In the genomic region with DNA sequence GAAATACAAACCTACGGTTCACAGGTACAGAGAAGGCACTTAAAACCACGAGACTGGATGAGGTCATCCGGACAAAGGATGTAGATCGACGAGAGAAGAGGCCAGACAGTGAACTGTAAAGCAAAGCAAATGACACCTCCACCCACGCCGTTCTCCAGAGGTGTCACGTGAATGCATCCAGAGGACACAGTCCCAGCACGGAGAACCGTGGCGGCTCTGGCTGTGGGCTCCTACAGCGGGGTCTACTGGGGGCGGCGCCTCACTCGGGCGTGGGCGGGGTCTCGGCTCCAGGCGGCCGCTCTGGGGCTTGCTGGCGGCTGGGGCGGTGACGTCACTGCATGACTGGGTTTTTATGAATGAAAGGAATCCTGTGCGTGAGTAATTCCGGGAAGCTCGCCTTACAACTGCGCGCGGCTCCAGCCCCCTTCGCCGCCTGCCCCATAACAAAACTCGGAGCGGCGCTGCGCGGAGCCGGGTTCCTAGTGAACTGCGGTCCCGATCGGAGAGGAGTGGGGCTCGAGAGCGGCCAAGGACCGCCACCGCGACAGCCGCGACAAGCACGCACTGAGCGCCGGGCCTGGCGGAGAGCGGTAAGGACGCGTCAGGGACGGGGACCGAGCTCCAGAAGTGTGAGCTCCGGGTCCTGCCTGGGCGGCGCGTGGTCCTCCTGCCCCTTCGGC, we compare ENCODE assay signal across 8 mouse cellular contexts. TPM values are rescaled to one million over a fixed set of nuclear protein-coding genes. Genes with fewer than 3 reads are reported as not detected.
DNase-seq lines count a peak whose midpoint lies in the region; ATAC-seq and TF ChIP-seq lines count a peak whose summit lies in the region.

No protein-coding gene starts in this region.

- WGBS in embryonic facial prominence, embryonic 12.5 days: under 1% methylated on average over 56 of the region's 61 CpGs
- under 1% methylated on average over 60 of the region's 61 CpGs for WGBS in heart, adult 2 months
- under 1% methylated on average over 61 of the region's 61 CpGs for WGBS in limb, embryonic 13.5 days
- under 1% methylated on average over 61 of the region's 61 CpGs for whole genome bisulfite sequencing in midbrain, embryonic 15.5 days
- WGBS in spleen, adult 2 months: under 1% methylated on average over 61 of the region's 61 CpGs

- peaks cover 8% of the 10 kb centered on the region for H3K27me3 ChIP-seq in embryonic facial prominence, embryonic 12.5 days
- no peaks in the 10 kb centered on the region for H3K27me3 ChIP-seq in heart, adult 2 months (ENCODE audit: control insufficient read depth, insufficient read depth, low read length)
- H3K27me3 ChIP-seq in limb, embryonic 13.5 days: no peaks in the 10 kb centered on the region
- peaks cover 15% of the 10 kb centered on the region; the same call in 1 of the 2 replicates for H3K27me3 ChIP-seq in midbrain, embryonic 15.5 days (replicated peaks)
- H3K27me3 ChIP-seq in spleen, adult 2 months (ENCODE audit: control insufficient read depth, insufficient read depth, low read length): no peaks in the 10 kb centered on the region

- peaks cover 14% of the 10 kb centered on the region for H3K4me1 ChIP-seq in embryonic facial prominence, embryonic 12.5 days
- H3K4me1 ChIP-seq in heart, adult 2 months (ENCODE audit: control insufficient read depth, insufficient read depth, low read length): peaks cover 13% of the 10 kb centered on the region
- H3K4me1 ChIP-seq in limb, embryonic 13.5 days: peaks cover 29% of the 10 kb centered on the region
- peaks cover 8% of the 10 kb centered on the region for H3K4me1 ChIP-seq in midbrain, embryonic 15.5 days
- peaks cover 15% of the 10 kb centered on the region for H3K4me1 ChIP-seq in spleen, adult 2 months (ENCODE audit: control insufficient read depth, insufficient read depth, insufficient read length)

- intact Hi-C loops in heart, adult 2 months (cut with DNase I): loop anchor here (2.0 to 5.0 kb wide), 2 partner anchors 19 to 105 kb away; a partner anchor contains a TSS

- ATAC-seq in embryonic facial prominence, embryonic 12.5 days (ENCODE audit: insufficient number of reproducible peaks, insufficient read depth, low FRiP score, low TSS enrichment): peak; percentile 92
- peak; percentile 92 for ATAC-seq in limb, embryonic 13.5 days (ENCODE audit: low FRiP score, low read depth)
- ATAC-seq in midbrain, embryonic 15.5 days (replicated peaks): peak; percentile 91

- no peaks in the 10 kb centered on the region for H3K36me3 ChIP-seq in embryonic facial prominence, embryonic 12.5 days
- no peaks in the 10 kb centered on the region for H3K36me3 ChIP-seq in heart, adult 2 months (ENCODE audit: control insufficient read depth, insufficient read depth, low read length)
- no peaks in the 10 kb centered on the region for H3K36me3 ChIP-seq in limb, embryonic 13.5 days
- no peaks in the 10 kb centered on the region for H3K36me3 ChIP-seq in midbrain, embryonic 15.5 days (replicated peaks)
- no peaks in the 10 kb centered on the region for H3K36me3 ChIP-seq in spleen, adult 2 months (ENCODE audit: control insufficient read depth, insufficient read depth, low read length)

- no peak for TF ChIP-seq EP300 in heart, adult 2 months (IDR thresholded peaks at IDR 0.05; ENCODE audit: insufficient read depth, low read depth, low read length)

- DNase-seq in 3T3-L1 (ENCODE audit: low read depth, low spot score): peak; percentile 94
- peak; percentile 94 for DNase-seq in adrenal gland, postnatal 36 days
- DNase-seq in heart, adult 2 months: peak; percentile 91 to 92
- DNase-seq in kidney, adult 8-10 months: peak; percentile 79 to 87
- peak; percentile 81 to 83 for DNase-seq in spleen, adult 2 months (ENCODE audit: low read depth in 1 of 2, low spot score in 2 of 2)

- TF ChIP-seq POLR2A in heart, adult 2 months (IDR thresholded peaks at IDR 0.05; ENCODE audit: insufficient read depth, low read depth, low read length): no peak
- TF ChIP-seq POLR2A in spleen, adult 2 months (IDR thresholded peaks at IDR 0.05; ENCODE audit: low read depth, low read length): no peak

- peak overlapping the region; percentile 68 for H3K4me3 ChIP-seq in embryonic facial prominence, embryonic 12.5 days
- peak overlapping the region; percentile 76 for H3K4me3 ChIP-seq in heart, adult 2 months
- H3K4me3 ChIP-seq in limb, embryonic 13.5 days: peak overlapping the region; percentile 80
- peak overlapping the region; percentile 61 for H3K4me3 ChIP-seq in midbrain, embryonic 15.5 days
- peak overlapping the region; percentile 82 for H3K4me3 ChIP-seq in spleen, adult 2 months (ENCODE audit: extremely low read depth, insufficient read depth, insufficient read length)

- peak overlapping the region; percentile 63 for H3K9ac ChIP-seq in embryonic facial prominence, embryonic 12.5 days
- peak overlapping the region; percentile 80 for H3K9ac ChIP-seq in heart, adult 2 months (ENCODE audit: low read depth, low read length)
- peak overlapping the region; percentile 74 for H3K9ac ChIP-seq in limb, embryonic 13.5 days
- peak overlapping the region; percentile 53 for H3K9ac ChIP-seq in midbrain, embryonic 15.5 days

- no peaks in the 10 kb centered on the region for H3K79me2 ChIP-seq in heart, adult 2 months (replicated peaks; ENCODE audit: control insufficient read depth, insufficient read depth, low read length)

- H3K27ac ChIP-seq in embryonic facial prominence, embryonic 12.5 days: peak overlapping the region; percentile 88
- H3K27ac ChIP-seq in heart, adult 2 months: peak overlapping the region; percentile 94
- peak overlapping the region; percentile 93 for H3K27ac ChIP-seq in limb, embryonic 13.5 days
- peak overlapping the region; percentile 68 for H3K27ac ChIP-seq in midbrain, embryonic 15.5 days
- H3K27ac ChIP-seq in spleen, adult 2 months (ENCODE audit: insufficient read depth, low read length): peak overlapping the region; percentile 27

- H3K4me2 ChIP-seq in embryonic facial prominence, embryonic 12.5 days (replicated peaks): peak overlapping the region; percentile 94
- H3K4me2 ChIP-seq in limb, embryonic 13.5 days (replicated peaks): peak overlapping the region; percentile 91
- peak overlapping the region; percentile 96 for H3K4me2 ChIP-seq in midbrain, embryonic 15.5 days

- no peak for TF ChIP-seq CTCF in heart, adult 2 months (IDR thresholded peaks at IDR 0.05)
- no peak for TF ChIP-seq CTCF in spleen, adult 2 months (IDR thresholded peaks at IDR 0.05; ENCODE audit: extremely low read depth, insufficient read depth, insufficient read length, insufficient replicate concordance)

- H3K9me3 ChIP-seq in embryonic facial prominence, embryonic 12.5 days: no peaks in the 10 kb centered on the region
- H3K9me3 ChIP-seq in limb, embryonic 13.5 days: no peaks in the 10 kb centered on the region
- H3K9me3 ChIP-seq in midbrain, embryonic 15.5 days: no peaks in the 10 kb centered on the region

RNA-seq across cellular contexts. Expression of a gene that starts 0.9 kb away (rescaled TPM):
- total RNA-seq in adrenal gland, postnatal 36 days (2021): 10 to 100 TPM in 1 of 2 experiments, 1 to 10 TPM in 1; 6.3 to 19.1 TPM
- 1.8 and 1.9 TPM in 2 replicates for polyA plus RNA-seq in embryonic facial prominence, embryonic 12.5 days (2016; fragmentation: Nextera tagmentation; extraction: Ambion mirVana)
- total RNA-seq in heart, adult 2 months (2021): 10 to 100 TPM in 1 of 2 experiments, 1 to 10 TPM in 1; 9.3 to 13.7 TPM
- polyA plus RNA-seq in heart, adult 2 months (2012; rRNA removed): 3.4 and 4.3 TPM in 2 replicates
- polyA plus RNA-seq in limb, embryonic 13.5 days (2015; fragmentation: Nextera tagmentation; extraction: Ambion mirVana): 2.2 and 2.4 TPM in 2 replicates
- polyA plus RNA-seq in midbrain, embryonic 15.5 days (2015; fragmentation: Nextera tagmentation; extraction: Ambion mirVana): 0.80 and 1.0 TPM in 2 replicates
- polyA plus RNA-seq in spleen, adult 2 months (2012; rRNA removed): 2.0 and 2.6 TPM in 2 replicates

RNA-seq across cellular contexts. Expression of a gene that starts 19.1 kb away (rescaled TPM):
- total RNA-seq in adrenal gland, postnatal 36 days (2021): 10 to 100 TPM; 25.1 to 30.8 TPM
- 13.3 and 15.4 TPM in 2 replicates for polyA plus RNA-seq in embryonic facial prominence, embryonic 12.5 days (2016; fragmentation: Nextera tagmentation; extraction: Ambion mirVana)
- total RNA-seq in heart, adult 2 months (2021): 10 to 100 TPM; 10.7 to 11.0 TPM
- 11.7 and 14.0 TPM in 2 replicates for polyA plus RNA-seq in heart, adult 2 months (2012; rRNA removed)
- polyA plus RNA-seq in limb, embryonic 13.5 days (2015; fragmentation: Nextera tagmentation; extraction: Ambion mirVana): 11.7 and 12.7 TPM in 2 replicates
- polyA plus RNA-seq in midbrain, embryonic 15.5 days (2015; fragmentation: Nextera tagmentation; extraction: Ambion mirVana): 29.2 and 37.1 TPM in 2 replicates
- 15.1 and 19.3 TPM in 2 replicates for polyA plus RNA-seq in spleen, adult 2 months (2012; rRNA removed)

RNA-seq across cellular contexts. Expression of a gene that starts 56.1 kb away (rescaled TPM):
- 10 to 100 TPM; 46.6 to 75.2 TPM for total RNA-seq in adrenal gland, postnatal 36 days (2021)
- 61.7 and 63.1 TPM in 2 replicates for polyA plus RNA-seq in embryonic facial prominence, embryonic 12.5 days (2016; fragmentation: Nextera tagmentation; extraction: Ambion mirVana)
- 10 to 100 TPM; 38.7 to 42.9 TPM for total RNA-seq in heart, adult 2 months (2021)
- 83.1 and 84.2 TPM in 2 replicates for polyA plus RNA-seq in heart, adult 2 months (2012; rRNA removed)
- polyA plus RNA-seq in limb, embryonic 13.5 days (2015; fragmentation: Nextera tagmentation; extraction: Ambion mirVana): 70.8 and 77.6 TPM in 2 replicates
- 47.9 and 54.9 TPM in 2 replicates for polyA plus RNA-seq in midbrain, embryonic 15.5 days (2015; fragmentation: Nextera tagmentation; extraction: Ambion mirVana)
- polyA plus RNA-seq in spleen, adult 2 months (2012; rRNA removed): 89.7 and 113 TPM in 2 replicates

Comparison
In these comparisons a context has a peak if more than half of its experiments do, and no peak if none do; other contexts are left out.
1. Peak in every context shown above with its lines: DNase-seq, ATAC-seq, H3K4me3 ChIP-seq and H3K27ac ChIP-seq.
2. H3K27ac ChIP-seq: peak in every context shown above with its lines; median percentile 94 in heart, adult 2 months; 93 in limb, embryonic 13.5 days; 88 in embryonic facial prominence, embryonic 12.5 days; 68 in midbrain, embryonic 15.5 days; 27 in spleen, adult 2 months.